Mouse (Mus musculus): ENCODE data around the gene Dpep3.
"Not testable (repeated sequence)": the region's sequence is repeated elsewhere in the genome, so short reads cannot be mapped to it uniquely, and the experiment has no call there.

- TF ChIP-seq CTCF, POLR2A (IDR thresholded peaks at IDR 0.05; ENCODE audit: extremely low read depth, insufficient read depth, low read length): not testable (repeated sequence)
Measured at GRCm38 (mm10) chr8:106012203-106012602, 33.0 kb upstream of the Dpep3 start.
